Comparison of ENCODE assay signal across 13 mouse cellular contexts in genomic region chr8:95154654-95155053, GRCm38 (mm10). TPM values are rescaled to one million over a fixed set of nuclear protein-coding genes. Genes with fewer than 3 reads are reported as not detected.
DNase-seq lines count a peak whose midpoint lies in the region; ATAC-seq lines count a peak whose summit lies in the region.
"Had no signal": no experiment of that assay in that cellular context is flagged by ENCODE, and none has a peak within 500 bp of the region (broad histone marks: within the 10 kb centered on the region; RNA-seq: fewer than 3 reads in every experiment).

No protein-coding gene starts in this region.

- peak; percentile 32 to 38 for DNase-seq in urinary bladder, postnatal 36 days (ENCODE audit: low spot score in 2 of 2)
- no peak for DNase-seq in urinary bladder, postnatal 10 days (ENCODE audit: low spot score)
- DNase-seq in cerebellum, adult 11 months = no peak
- DNase-seq: cerebellum, adult 11-12 months; midbrain, embryonic 14.5 days had no signal

- H3K9ac ChIP-seq in kidney, embryonic 15.5 days = no peak overlapping the region
- H3K9ac ChIP-seq in kidney, embryonic 16.5 days (replicated peaks; ENCODE audit: low read length) = no peak overlapping the region
- H3K9ac ChIP-seq in forebrain, embryonic 12.5 days = no peak overlapping the region
- H3K9ac ChIP-seq: neural tube, embryonic 13.5 days had no signal

- H3K4me2 ChIP-seq in kidney, embryonic 15.5 days = no peak overlapping the region
- no peak overlapping the region for H3K4me2 ChIP-seq in kidney, embryonic 16.5 days (replicated peaks; ENCODE audit: low read depth, low read length)
- no peak overlapping the region for H3K4me2 ChIP-seq in forebrain, embryonic 12.5 days
- H3K4me2 ChIP-seq: heart, embryonic 11.5 days; neural tube, embryonic 13.5 days had no signal

- peak; percentile 54; the same call in 1 of the 2 replicates for ATAC-seq in kidney, embryonic 15.5 days (replicated peaks; ENCODE audit: low FRiP score)
- ATAC-seq in kidney, embryonic 16.5 days (ENCODE audit: low FRiP score, low TSS enrichment) = no peak
- ATAC-seq in activated CD4-positive, CD25-positive, alpha-beta regulatory T cell, adult 4 months = peak; percentile 72
- no peak for ATAC-seq in forebrain, embryonic 12.5 days (ENCODE audit: low FRiP score)
- ATAC-seq: hindbrain, embryonic 16.5 days had no signal

- no peaks in the 10 kb centered on the region for H3K36me3 ChIP-seq in kidney, embryonic 15.5 days
- no peaks in the 10 kb centered on the region for H3K36me3 ChIP-seq in kidney, embryonic 16.5 days (ENCODE audit: insufficient read depth, low read length)
- H3K36me3 ChIP-seq in forebrain, embryonic 12.5 days (replicated peaks) = no peaks in the 10 kb centered on the region
- H3K36me3 ChIP-seq: neural tube, embryonic 13.5 days had no signal

- no peak overlapping the region for H3K4me3 ChIP-seq in kidney, embryonic 15.5 days (replicated peaks)
- H3K4me3 ChIP-seq in kidney, embryonic 16.5 days (ENCODE audit: low read length) = no peak overlapping the region
- H3K4me3 ChIP-seq in forebrain, embryonic 12.5 days (replicated peaks) = no peak overlapping the region
- H3K4me3 ChIP-seq: layer of hippocampus, adult 2 months; neural tube, embryonic 13.5 days had no signal

- no peaks in the 10 kb centered on the region for H3K9me3 ChIP-seq in kidney, embryonic 15.5 days (replicated peaks)
- no peaks in the 10 kb centered on the region for H3K9me3 ChIP-seq in kidney, embryonic 16.5 days (ENCODE audit: low read length)
- H3K9me3 ChIP-seq in forebrain, embryonic 12.5 days = no peaks in the 10 kb centered on the region
- H3K9me3 ChIP-seq: neural tube, embryonic 13.5 days had no signal

- H3K4me1 ChIP-seq in kidney, embryonic 15.5 days = peaks cover 16% of the 10 kb centered on the region; the same call in 1 of the 2 replicates
- H3K4me1 ChIP-seq in kidney, embryonic 16.5 days (ENCODE audit: insufficient read depth, low read length) = peaks cover 11% of the 10 kb centered on the region
- 0 out of 2 replicates have a peak, but pooled peaks cover 4% of the 10 kb centered on the region for H3K4me1 ChIP-seq in forebrain, embryonic 12.5 days
- H3K4me1 ChIP-seq: neural tube, embryonic 13.5 days had no signal

- no peaks in the 10 kb centered on the region for H3K27me3 ChIP-seq in kidney, embryonic 15.5 days
- no peaks in the 10 kb centered on the region for H3K27me3 ChIP-seq in kidney, embryonic 16.5 days (ENCODE audit: insufficient read depth, low read length)
- H3K27me3 ChIP-seq in forebrain, embryonic 12.5 days = peaks cover 8% of the 10 kb centered on the region
- H3K27me3 ChIP-seq: neural tube, embryonic 13.5 days had no signal

- 43% methylated on average over 6 of the region's 6 CpGs for WGBS in kidney, embryonic 15.5 days
- WGBS in kidney, embryonic 16.5 days = 40% methylated on average over 6 of the region's 6 CpGs
- WGBS in forebrain, embryonic 12.5 days = 79% methylated on average over 6 of the region's 6 CpGs

- H3K27ac ChIP-seq in kidney, embryonic 15.5 days = no peak overlapping the region
- no peak overlapping the region; the same call in 1 of the 2 replicates for H3K27ac ChIP-seq in kidney, embryonic 16.5 days (ENCODE audit: low read length)
- H3K27ac ChIP-seq in forebrain, embryonic 12.5 days = no peak overlapping the region
- H3K27ac ChIP-seq: layer of hippocampus, adult 2 months; neural tube, embryonic 13.5 days had no signal

RNA-seq across cellular contexts. Expression of gene Kifc3, which starts 48.0 kb away (rescaled TPM):
- 28.7 and 28.8 TPM in 2 replicates for polyA plus RNA-seq in kidney, embryonic 15.5 days (2015; fragmentation: Nextera tagmentation; extraction: Ambion mirVana)
- 32.5 and 37.7 TPM in 2 replicates for polyA plus RNA-seq in kidney, embryonic 16.5 days (2015; fragmentation: Nextera tagmentation; extraction: Ambion mirVana)
- polyA plus RNA-seq in activated CD4-positive, CD25-positive, alpha-beta regulatory T cell, adult 4 months (2017; shearing (Covaris generic)) = 1 to 10 TPM in 1 of 2 experiments, not detected in 1; 1.3 TPM
- 7.8 and 8.3 TPM in 2 replicates for polyA plus RNA-seq in forebrain, embryonic 12.5 days (2016; fragmentation: Nextera tagmentation; extraction: Ambion mirVana)

Comparison
In these comparisons a context has a peak if more than half of its experiments do, and no peak if none do; other contexts are left out.
1. ATAC-seq: peak in kidney, embryonic 15.5 days (single experiment) and activated CD4-positive, CD25-positive, alpha-beta regulatory T cell, adult 4 months (single experiment); none in kidney, embryonic 16.5 days (single experiment) and forebrain, embryonic 12.5 days (single experiment).
2. DNase-seq: peak in urinary bladder, postnatal 36 days (2 of 2); none in urinary bladder, postnatal 10 days (single experiment) and cerebellum, adult 11 months (single experiment).